Mouse (Mus musculus) olfactory bulb, adult 2 months (tissue): Measurements from ENCODE around the gene Myrip.

Experiments
- CTCF ChIP-seq: fragments of 200-500 bp; IDR thresholded peaks from 2 replicates; pipeline ENCODE4 v1.5.1; 2012; ENCODE audit warnings: low read depth, mild to moderate bottlenecking, low read length, moderate library complexity; ENCODE audit not compliant: insufficient read depth
- POLR2A ChIP-seq: fragments of 200-500 bp; IDR thresholded peaks from 2 replicates; pipeline ENCODE4 v1.6.1; 2012; ENCODE audit warnings: mild to moderate bottlenecking, low read depth, low read length, moderate library complexity; ENCODE audit not compliant: insufficient read depth

- TF ChIP-seq POLR2A (no peak), CTCF (no peak)
Observed at GRCm38 (mm10) chr9:120449696-120450329, 148.5 kb downstream of the Myrip start.
